Mouse (Mus musculus) G1E (cell line): ENCODE results near the gene Cnr1.

Experiments used
- CTCF ChIP-seq: IDR thresholded peaks from 2 replicates; pipeline ENCODE4 v1.5.1; 2012; ENCODE audit warnings: low read depth, low read length, inconsistent platforms, mixed read lengths
- GATA2 ChIP-seq: IDR thresholded peaks from 2 replicates; pipeline ENCODE4 v1.6.1; 2012; ENCODE audit warnings: low read depth, low read length, inconsistent platforms, borderline replicate concordance

- TF ChIP-seq CTCF (no peak), GATA2 (no peak)
Observed at GRCm38 (mm10) chr4:33941557-33941956, 17.2 kb downstream of the Cnr1 start.
